Mouse (Mus musculus) neural tube, embryonic 14.5 days (tissue): ENCODE data around the gene Bach2. TPM values are rescaled to one million over a fixed set of nuclear protein-coding genes. Genes with fewer than 3 reads are reported as not detected.
A peak's percentile ranks its signal among the peaks of the same experiment; 100 is the strongest.

Experiments used
- ATAC-seq: fragments of 200-750 bp; cut with Nextera tagmentation; 2 replicates; pipeline ENCODE4 v1.8.0; 2017; ENCODE audit warnings: low read depth, mild to moderate bottlenecking, moderate TSS enrichment, moderate library complexity
- H3K27ac ChIP-seq: fragments of 300-500 bp; sonication (generic); 2 replicates; pipeline ENCODE4 v1.5.1; 2014; ENCODE audit warnings: low read depth, mild to moderate bottlenecking, control low read depth, low read length, moderate library complexity, mixed read lengths
- H3K27me3 ChIP-seq: fragments of 300-500 bp; sonication (generic); 2 replicates; pipeline ENCODE4 v1.6.1; 2014; ENCODE audit warnings: low read length; ENCODE audit not compliant: control insufficient read depth, insufficient read depth
- H3K36me3 ChIP-seq: fragments of 300-500 bp; sonication (generic); 2 replicates; pipeline ENCODE4 v1.6.1; 2014; ENCODE audit warnings: low read length, mixed read lengths; ENCODE audit not compliant: control insufficient read depth, insufficient read depth
- H3K4me1 ChIP-seq: fragments of 300-500 bp; sonication (generic); 2 replicates; pipeline ENCODE4 v1.6.1; 2014; ENCODE audit warnings: low read length; ENCODE audit not compliant: control insufficient read depth, insufficient read depth
- H3K4me2 ChIP-seq: fragments of 300-500 bp; sonication (generic); 2 replicates; pipeline ENCODE4 v1.6.1; 2014; ENCODE audit warnings: mild to moderate bottlenecking, low read depth, low read length, control low read depth
- H3K4me3 ChIP-seq: fragments of 300-500 bp; sonication (generic); 2 replicates; pipeline ENCODE4 v1.5.1; 2014; ENCODE audit warnings: low read depth, low read length, control low read depth, mixed read lengths
- H3K9ac ChIP-seq: fragments of 300-500 bp; sonication (generic); replicated peaks from 2 replicates; pipeline ENCODE4 v1.6.1; 2014; ENCODE audit warnings: low read depth, mild to moderate bottlenecking, control low read depth, low read length, mixed read lengths
- H3K9me3 ChIP-seq: fragments of 300-500 bp; sonication (generic); 2 replicates; pipeline ENCODE4 v1.6.1; 2016; ENCODE audit warnings: low read length; ENCODE audit not compliant: control insufficient read depth
- WGBS: fragments of 180-500 bp; shearing (Covaris S2); extraction: QIAGEN DNeasy Blood & Tissue Kit; methylation state at CpG from one replicate; pipeline ENCODE4 v1.1.7; 2014; 5-methylcytosine and 5-hydroxymethylcytosine counted together
- polyA plus RNA-seq: library from polyadenylated mRNA; unstranded; fragments of >200 nt; fragmentation: Nextera tagmentation; extraction: Ambion mirVana; gene quantifications from 2 replicates; pipeline ENCODE4 v1.2.1, GENCODE M21; 2014

Bach2 gene
- polyA plus RNA-seq, 1 experiment from 2014 or later, result 32.4 TPM

DNA sequence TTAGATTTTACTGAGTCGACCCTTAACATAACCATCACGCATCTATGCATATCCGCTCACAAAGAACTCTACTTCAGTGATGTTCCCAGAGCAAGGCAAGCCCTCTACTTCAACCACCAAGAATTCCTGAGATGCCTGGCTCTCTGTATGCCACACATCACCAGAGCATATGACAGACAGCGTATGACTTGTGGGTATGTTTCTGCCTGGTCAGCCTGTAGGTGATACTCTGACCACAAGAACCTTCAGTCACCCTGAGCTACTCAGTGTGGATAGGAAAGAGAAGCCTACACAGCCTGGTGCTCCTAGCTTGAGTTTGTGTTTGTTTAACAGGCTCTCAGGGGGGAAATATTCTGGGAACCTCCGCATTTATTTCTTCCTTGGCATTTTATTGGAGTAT lies 36.2 kb upstream of the Bach2 start:
- H3K27me3 ChIP-seq, result no peaks in the 10 kb centered on the region
- no peak overlapping the region for H3K4me3 ChIP-seq
- H3K9me3 ChIP-seq, result no peaks in the 10 kb centered on the region
- no peak for ATAC-seq
- no peaks in the 10 kb centered on the region for H3K4me1 ChIP-seq
- 95% methylated on average over 5 of the region's 5 CpGs for WGBS
- no peak overlapping the region for H3K27ac ChIP-seq
- no peaks in the 10 kb centered on the region for H3K36me3 ChIP-seq
- no peak overlapping the region for H3K9ac ChIP-seq
- H3K4me2 ChIP-seq, result no peak overlapping the region

DNA sequence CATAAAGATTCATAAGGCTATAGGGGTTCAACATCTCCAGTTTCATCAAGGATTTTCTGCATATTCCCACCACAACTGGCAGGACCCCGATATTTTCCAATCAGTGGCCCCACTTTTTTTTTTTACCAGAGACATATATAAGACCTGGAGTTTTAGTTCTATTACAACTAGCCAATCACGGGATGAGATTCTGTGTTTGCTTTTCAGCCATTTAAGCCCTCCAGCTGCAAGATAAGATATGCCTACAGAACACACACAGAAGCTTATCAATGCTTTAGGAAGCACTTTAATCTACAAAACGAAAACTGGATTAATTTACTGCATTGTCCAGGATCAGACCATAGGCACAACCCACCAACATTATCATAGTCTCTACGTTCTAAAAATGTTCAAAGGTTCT lies 33.8 kb upstream of the Bach2 start:
- Histone ChIP-seq H3K9ac (no peak overlapping the region), H3K27me3 (no peaks in the 10 kb centered on the region), H3K36me3 (no peaks in the 10 kb centered on the region), H3K4me2 (no peak overlapping the region), H3K4me1 (no peaks in the 10 kb centered on the region), H3K9me3 (no peaks in the 10 kb centered on the region), H3K4me3 (no peak overlapping the region), H3K27ac (no peak overlapping the region)
- ATAC-seq, result no peak
- 91% methylated on average over 4 of the region's 4 CpGs for WGBS

DNA sequence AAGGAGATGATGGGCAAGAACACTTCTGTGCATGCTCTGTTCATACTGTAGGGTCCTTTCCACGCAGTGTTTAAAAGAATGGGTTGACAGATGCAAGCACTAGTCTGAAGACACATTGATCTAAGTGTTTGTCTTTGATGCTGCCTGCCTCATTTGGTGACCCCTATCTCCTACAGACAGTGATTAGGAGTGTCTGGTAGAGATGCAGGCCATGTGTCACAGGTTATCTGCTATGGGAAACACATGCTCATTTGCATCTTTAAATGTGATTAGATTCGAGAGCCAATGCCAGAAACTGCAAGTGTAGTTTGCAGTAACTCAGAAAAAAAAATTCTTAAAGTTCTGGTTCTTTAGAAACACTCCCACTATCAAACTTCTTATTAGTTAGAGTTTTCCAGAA lies 32.8 kb upstream of the Bach2 start:
- H3K27ac ChIP-seq, result no peak overlapping the region
- H3K4me1 ChIP-seq, result peaks cover 4% of the 10 kb centered on the region; the same call in 1 of the 2 replicates
- H3K9me3 ChIP-seq, result no peaks in the 10 kb centered on the region
- no peak for ATAC-seq
- 74% methylated on average over 2 of the region's 2 CpGs for WGBS
- no peak overlapping the region for H3K4me2 ChIP-seq
- no peak overlapping the region for H3K4me3 ChIP-seq
- H3K9ac ChIP-seq, result no peak overlapping the region
- no peaks in the 10 kb centered on the region for H3K36me3 ChIP-seq
- H3K27me3 ChIP-seq, result no peaks in the 10 kb centered on the region

DNA sequence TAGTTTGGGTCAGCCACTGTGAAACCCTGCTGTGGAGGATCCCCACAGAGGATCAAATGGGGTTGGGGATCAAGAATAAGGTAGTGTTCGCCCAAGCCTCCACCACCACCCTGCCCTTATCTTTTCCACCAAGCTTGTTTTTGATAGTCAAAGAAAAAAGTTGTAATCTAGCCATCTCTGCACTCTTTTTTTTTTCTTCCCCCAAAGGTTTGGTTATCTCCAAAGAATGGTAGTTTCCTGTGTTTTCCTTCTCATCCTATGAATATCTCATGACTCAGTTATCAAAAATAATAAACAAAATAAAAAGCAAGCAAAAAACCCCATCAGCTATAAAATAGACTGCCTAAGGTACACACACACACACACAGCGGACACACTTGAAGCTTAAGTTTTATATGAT lies 28.6 kb upstream of the Bach2 start:
- 96% methylated on average over 2 of the region's 2 CpGs for WGBS

DNA sequence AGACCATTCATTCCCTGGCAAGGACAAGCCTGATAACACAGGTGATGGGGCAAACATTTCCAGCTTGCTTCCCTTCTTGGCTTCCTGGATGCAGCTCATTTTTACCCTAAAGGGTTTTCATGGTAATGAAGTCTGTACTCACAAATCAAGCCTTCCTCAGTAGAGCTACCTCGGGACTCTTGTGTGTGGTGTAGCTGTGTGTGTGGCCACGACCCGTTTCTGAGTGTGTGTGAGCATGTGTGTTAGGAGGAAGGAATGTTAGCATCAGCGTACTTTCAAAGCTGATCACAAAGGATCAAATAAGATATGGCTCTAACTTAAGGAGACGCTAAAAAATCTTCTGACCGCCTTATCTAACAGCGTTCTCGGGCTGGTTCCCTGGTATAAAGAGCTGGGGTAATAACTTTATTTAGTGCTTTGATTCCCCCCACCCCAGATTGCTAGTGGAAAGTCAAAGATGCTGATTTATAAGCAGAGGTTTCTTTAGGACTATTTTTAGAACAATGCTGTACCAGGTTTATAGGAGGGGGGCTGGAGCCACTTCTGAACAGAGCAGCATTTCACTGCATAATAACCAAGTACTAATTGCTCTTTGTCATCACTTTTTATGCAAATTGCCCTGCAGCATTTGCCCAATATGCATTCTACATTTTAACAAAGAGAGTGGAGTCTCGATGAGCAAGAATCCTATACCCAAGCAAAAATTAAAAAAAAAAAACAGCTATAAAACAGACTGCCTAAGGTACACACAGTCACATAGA lies 28.0 kb upstream of the Bach2 start:
- Histone ChIP-seq H3K27ac (peak overlapping the region; percentile 65), H3K9ac (no peak overlapping the region), H3K4me3 (no peak overlapping the region), H3K4me1 (peaks cover 14% of the 10 kb centered on the region; the same call in 1 of the 2 replicates), H3K4me2 (no peak overlapping the region), H3K27me3 (no peaks in the 10 kb centered on the region), H3K36me3 (no peaks in the 10 kb centered on the region), H3K9me3 (no peaks in the 10 kb centered on the region)
- 39% methylated on average over 9 of the region's 9 CpGs for WGBS
- ATAC-seq, result peak; percentile 62; the same call in 1 of the 2 replicates

More for the DNA sequence above, 28.6 kb upstream of the Bach2 start:
- peak overlapping the region; percentile 65; the same call in 1 of the 2 replicates for H3K27ac ChIP-seq
- H3K4me1 ChIP-seq, result peaks cover 14% of the 10 kb centered on the region; the same call in 1 of the 2 replicates
- no peak overlapping the region for H3K4me3 ChIP-seq
- H3K27me3 ChIP-seq, result no peaks in the 10 kb centered on the region
- ATAC-seq, result no peak
- no peaks in the 10 kb centered on the region for H3K36me3 ChIP-seq
- no peak overlapping the region for H3K9ac ChIP-seq
- H3K4me2 ChIP-seq, result no peak overlapping the region
- H3K9me3 ChIP-seq, result no peaks in the 10 kb centered on the region

DNA sequence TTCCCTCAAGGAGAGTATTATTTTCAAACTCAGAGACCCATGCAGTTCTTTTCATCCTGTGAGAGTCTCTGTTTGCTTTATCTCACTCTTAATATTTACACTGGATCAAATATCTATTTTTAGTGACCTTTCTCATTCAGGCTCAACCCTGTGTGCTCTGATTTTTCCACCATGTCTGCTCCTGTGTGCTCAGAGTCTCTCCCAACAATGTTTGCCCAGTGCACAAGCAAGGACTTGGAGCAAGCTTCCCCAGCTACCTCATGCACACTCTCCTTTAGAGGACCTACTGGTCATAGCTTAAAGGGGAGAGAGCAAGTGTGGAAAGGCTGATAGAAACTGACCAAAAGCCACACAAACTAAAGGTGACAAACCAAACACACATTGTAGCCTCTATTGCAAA lies 26.0 kb upstream of the Bach2 start:
- no peak for ATAC-seq
- H3K9ac ChIP-seq, result no peak overlapping the region
- no peak overlapping the region for H3K27ac ChIP-seq
- no peaks in the 10 kb centered on the region for H3K36me3 ChIP-seq
- no peak overlapping the region for H3K4me2 ChIP-seq
- peaks cover 14% of the 10 kb centered on the region; the same call in 1 of the 2 replicates for H3K4me1 ChIP-seq
- no peaks in the 10 kb centered on the region for H3K9me3 ChIP-seq
- no peaks in the 10 kb centered on the region for H3K27me3 ChIP-seq
- no peak overlapping the region for H3K4me3 ChIP-seq

DNA sequence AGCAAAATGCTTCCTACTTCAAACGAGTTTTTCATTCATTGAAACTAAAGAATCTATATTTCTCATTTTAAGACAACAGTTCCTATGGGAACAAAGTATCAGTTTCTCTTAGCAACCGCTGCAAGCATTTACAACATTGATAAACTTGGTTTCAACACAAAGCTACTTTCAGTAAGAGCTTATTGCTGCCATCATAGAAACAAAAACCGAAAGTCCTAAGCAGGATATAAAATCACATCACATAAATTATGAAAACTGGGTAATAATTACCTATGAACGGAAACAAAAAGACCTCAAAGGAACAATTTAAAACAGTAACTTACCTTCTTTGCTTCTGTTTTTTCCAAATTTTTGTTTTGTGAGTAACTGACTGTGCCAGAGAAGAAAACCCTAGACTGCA lies 22.1 kb upstream of the Bach2 start:
- no peak for ATAC-seq
- Histone ChIP-seq H3K27me3 (no peaks in the 10 kb centered on the region), H3K9me3 (no peaks in the 10 kb centered on the region), H3K4me2 (no peak overlapping the region), H3K9ac (no peak overlapping the region), H3K27ac (no peak overlapping the region), H3K4me1 (peaks cover 15% of the 10 kb centered on the region; the same call in 1 of the 2 replicates), H3K4me3 (no peak overlapping the region), H3K36me3 (no peaks in the 10 kb centered on the region)
- WGBS, result 81% methylated on average over 4 of the region's 4 CpGs

DNA sequence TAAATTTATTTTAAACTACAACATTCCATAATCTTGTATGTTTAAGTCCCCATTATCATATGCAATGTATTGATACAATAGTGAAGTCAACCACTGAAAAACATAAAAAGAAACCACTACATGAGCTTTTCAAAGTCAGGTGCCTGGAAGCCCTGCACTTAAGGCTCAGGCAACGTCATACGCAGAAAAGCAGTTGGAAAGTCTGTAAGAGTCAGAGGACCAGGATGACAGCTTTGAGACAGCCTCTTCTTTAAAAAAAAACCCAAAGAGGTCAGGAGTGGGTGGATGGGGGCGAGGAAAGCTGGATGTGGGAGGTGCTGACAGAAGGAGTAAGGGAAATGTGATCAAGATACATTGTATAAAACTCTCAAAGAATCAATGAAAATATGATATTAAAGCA lies 21.6 kb upstream of the Bach2 start:
- 88% methylated on average over 3 of the region's 3 CpGs for whole genome bisulfite sequencing
- Histone ChIP-seq H3K4me3 (no peak overlapping the region), H3K4me2 (no peak overlapping the region), H3K36me3 (no peaks in the 10 kb centered on the region), H3K9ac (no peak overlapping the region), H3K9me3 (no peaks in the 10 kb centered on the region), H3K27me3 (no peaks in the 10 kb centered on the region), H3K27ac (no peak overlapping the region), H3K4me1 (peaks cover 12% of the 10 kb centered on the region; the same call in 1 of the 2 replicates)
- ATAC-seq, result no peak

DNA sequence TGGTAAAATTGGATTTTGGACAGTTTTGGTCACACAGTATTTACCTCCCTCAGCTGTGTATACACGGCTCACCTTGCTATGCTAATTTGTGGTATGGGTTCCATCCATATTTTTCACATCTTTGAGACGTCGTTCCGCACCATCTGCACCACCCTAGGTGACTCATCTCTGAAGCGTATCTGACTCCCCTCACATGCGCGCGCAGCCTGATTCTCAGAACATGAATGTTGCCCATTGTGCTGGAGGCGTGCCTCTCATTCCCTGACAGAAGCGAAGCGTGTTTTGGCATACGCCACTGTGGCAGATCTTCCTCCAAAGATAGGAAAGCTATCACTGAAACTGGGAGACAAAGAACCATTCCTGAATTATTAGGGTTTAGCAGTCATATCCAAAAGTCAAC lies 21.0 kb upstream of the Bach2 start:
- Histone ChIP-seq H3K9ac (no peak overlapping the region), H3K4me2 (no peak overlapping the region), H3K36me3 (no peaks in the 10 kb centered on the region), H3K27ac (no peak overlapping the region), H3K4me3 (no peak overlapping the region), H3K4me1 (peaks cover 11% of the 10 kb centered on the region; the same call in 1 of the 2 replicates), H3K27me3 (no peaks in the 10 kb centered on the region), H3K9me3 (no peaks in the 10 kb centered on the region)
- WGBS, result 87% methylated on average over 12 of the region's 12 CpGs
- ATAC-seq, result no peak
